Mouse (Mus musculus) MEL (cell line): Measurements from ENCODE around the gene Morf4l1.

Experiments
- GABPA ChIP-seq: IDR thresholded peaks from 2 replicates; pipeline ENCODE4 v1.6.1; 2012; ENCODE audit warnings: low read depth, mild to moderate bottlenecking, inconsistent platforms, low read length, improper control_type of control experiment, moderate library complexity
- HCFC1 ChIP-seq: IDR thresholded peaks from 2 replicates; pipeline ENCODE4 v1.6.1; 2012; ENCODE audit warnings: low read depth, mild to moderate bottlenecking, inconsistent platforms, low read length, improper control_type of control experiment, moderate library complexity
- POLR2A ChIP-seq, 2 experiments: IDR thresholded peaks; 2 replicates each; pipeline ENCODE4 v1.6.1; 2011 to 2012; ENCODE audit warnings: low read length in 2 of 2, mild to moderate bottlenecking in 2 of 2, control low read depth in 1 of 2, improper control_type of control experiment in 1 of 2, low read depth in 1 of 2, moderate library complexity in 1 of 2; ENCODE audit not compliant: control insufficient read depth in 1 of 2, insufficient read depth in 1 of 2, poor library complexity in 1 of 2

DNA sequence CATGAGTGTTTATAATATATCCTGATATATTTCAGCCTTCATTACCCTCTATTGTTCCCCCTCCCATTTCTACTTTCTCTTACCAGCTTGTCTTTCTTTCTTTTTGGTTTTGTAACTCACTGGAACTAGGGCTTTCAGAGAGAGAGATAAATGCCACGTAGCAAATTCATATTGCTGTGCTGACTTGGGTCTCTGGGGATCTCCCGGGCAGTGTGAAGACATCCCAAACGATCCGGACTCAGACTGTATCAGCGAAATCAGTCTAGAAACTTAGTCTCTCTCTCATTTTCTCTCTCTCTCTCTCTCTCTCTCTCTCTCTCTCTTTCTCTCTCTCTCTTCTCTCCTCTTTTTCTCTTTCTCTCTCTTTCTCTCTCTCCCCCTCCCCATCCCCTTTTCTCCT lies 59.2 kb downstream of the Morf4l1 start:
- no peak for TF ChIP-seq POLR2A (IDR thresholded peaks at IDR 0.05; ENCODE audit: control insufficient read depth in 1 of 2, insufficient read depth in 1 of 2, low read depth in 1 of 2, low read length in 2 of 2, poor library complexity in 1 of 2)
- no peak for TF ChIP-seq HCFC1
- no peak for TF ChIP-seq GABPA
